In genomic region chr4:127329751-127330150, GRCm38 (mm10) we compare ENCODE assay signal across 9 mouse cellular contexts. TPM values are rescaled to one million over a fixed set of nuclear protein-coding genes. Genes with fewer than 3 reads are reported as not detected.
A peak's percentile ranks its signal among the peaks of the same experiment; 100 is the strongest.
DNase-seq lines count a peak whose midpoint lies in the region; ATAC-seq and TF ChIP-seq lines count a peak whose summit lies in the region.
"Had no signal": no experiment of that assay in that cellular context is flagged by ENCODE, and none has a peak within 500 bp of the region (broad histone marks: within the 10 kb centered on the region; RNA-seq: fewer than 3 reads in every experiment).

No protein-coding gene starts in this region.

- no peak for DNase-seq in neural tube, embryonic 11.5 days (ENCODE audit: low spot score)
- DNase-seq in neural tube, embryonic 10.5 days (ENCODE audit: extremely low spot score, low spot score): no peak
- no peak for DNase-seq in forebrain, postnatal 0 days
- peak; percentile 46 to 63 for DNase-seq in urinary bladder, postnatal 36 days (ENCODE audit: low spot score in 2 of 2)
- DNase-seq in frontal cortex, postnatal 25 days (ENCODE audit: low spot score in 2 of 2): no peak
- no peak for DNase-seq in left cerebral cortex, adult 8-10 months (ENCODE audit: low spot score in 2 of 2)
- DNase-seq: cerebellum, adult 8-10 months had no signal

- H3K36me3 ChIP-seq in neural tube, embryonic 11.5 days (ENCODE audit: control insufficient read depth, insufficient read depth, low read length): no peaks in the 10 kb centered on the region
- H3K36me3 ChIP-seq in forebrain, postnatal 0 days (ENCODE audit: insufficient read depth): no peaks in the 10 kb centered on the region
- no peaks in the 10 kb centered on the region for H3K36me3 ChIP-seq in liver, embryonic 12.5 days

- H3K27ac ChIP-seq in neural tube, embryonic 11.5 days (ENCODE audit: low read depth, low read length): no peak overlapping the region
- H3K27ac ChIP-seq in forebrain, postnatal 0 days (ENCODE audit: low read depth, low read length): no peak overlapping the region
- H3K27ac ChIP-seq in liver, embryonic 12.5 days: no peak overlapping the region
- H3K27ac ChIP-seq: liver, embryonic 14.5 days had no signal

- H3K27me3 ChIP-seq in neural tube, embryonic 11.5 days (ENCODE audit: control insufficient read depth, insufficient read depth, low read length): peaks cover 33% of the 10 kb centered on the region
- peaks cover 30% of the 10 kb centered on the region for H3K27me3 ChIP-seq in forebrain, postnatal 0 days (ENCODE audit: insufficient read depth, low read length)
- H3K27me3 ChIP-seq in liver, embryonic 12.5 days (replicated peaks): peaks cover 78% of the 10 kb centered on the region

- no peaks in the 10 kb centered on the region for H3K9me3 ChIP-seq in neural tube, embryonic 11.5 days (ENCODE audit: control insufficient read depth, low read length)
- H3K9me3 ChIP-seq in forebrain, postnatal 0 days (ENCODE audit: low read length): no peaks in the 10 kb centered on the region
- H3K9me3 ChIP-seq in liver, embryonic 12.5 days (replicated peaks): no peaks in the 10 kb centered on the region

- no peak for TF ChIP-seq CTCF in forebrain, postnatal 0 days (IDR thresholded peaks at IDR 0.05; ENCODE audit: low read depth)

- H3K4me3 ChIP-seq in neural tube, embryonic 11.5 days (ENCODE audit: low read depth, low read length): no peak overlapping the region
- peak overlapping the region; percentile 33 for H3K4me3 ChIP-seq in forebrain, postnatal 0 days (ENCODE audit: low read depth, low read length)
- H3K4me3 ChIP-seq in liver, embryonic 12.5 days: no peak overlapping the region

- H3K4me1 ChIP-seq in neural tube, embryonic 11.5 days (ENCODE audit: control insufficient read depth, insufficient read depth, low read length): peaks cover 5% of the 10 kb centered on the region; the same call in 1 of the 2 replicates
- H3K4me1 ChIP-seq in forebrain, postnatal 0 days (ENCODE audit: insufficient read depth): peaks cover 11% of the 10 kb centered on the region
- peaks cover 10% of the 10 kb centered on the region for H3K4me1 ChIP-seq in liver, embryonic 12.5 days

- peak overlapping the region; percentile 15; the same call in 1 of the 2 replicates for H3K4me2 ChIP-seq in neural tube, embryonic 11.5 days (ENCODE audit: low read depth)
- H3K4me2 ChIP-seq in forebrain, postnatal 0 days (ENCODE audit: low read depth): peak overlapping the region; percentile 55
- peak overlapping the region; percentile 28; the same call in 1 of the 2 replicates for H3K4me2 ChIP-seq in liver, embryonic 12.5 days

- H3K9ac ChIP-seq in neural tube, embryonic 11.5 days (ENCODE audit: low read length): no peak overlapping the region
- H3K9ac ChIP-seq in forebrain, postnatal 0 days: no peak overlapping the region
- H3K9ac ChIP-seq in liver, embryonic 12.5 days: no peak overlapping the region
- H3K9ac ChIP-seq: liver, embryonic 14.5 days had no signal

- ATAC-seq in neural tube, embryonic 11.5 days (ENCODE audit: insufficient read depth, low FRiP score, low TSS enrichment): no peak
- ATAC-seq in forebrain, postnatal 0 days: no peak
- ATAC-seq in liver, embryonic 12.5 days: no peak

- 1% methylated on average over 13 of the region's 13 CpGs for WGBS in neural tube, embryonic 11.5 days
- WGBS in forebrain, postnatal 0 days: 3% methylated on average over 13 of the region's 13 CpGs
- WGBS in liver, embryonic 12.5 days (ENCODE audit: insufficient replicate concordance): 4% methylated on average over 13 of the region's 13 CpGs

RNA-seq across cellular contexts. Expression of gene Gjb3, which starts 0.9 kb away (rescaled TPM):
- 2.4 and 2.5 TPM in 2 replicates for polyA plus RNA-seq in neural tube, embryonic 11.5 days (2014; fragmentation: Nextera tagmentation; extraction: Ambion mirVana)
- total RNA-seq in forebrain, postnatal 0 days (2014; rRNA removed): 1.2 TPM in 1 of 2 replicates, not detected in the other
- 0.20 and 0.30 TPM in 2 replicates for polyA plus RNA-seq in forebrain, postnatal 0 days (2015; fragmentation: Nextera tagmentation; extraction: Ambion mirVana)
- polyA plus RNA-seq in liver, embryonic 12.5 days (2016; fragmentation: Nextera tagmentation; extraction: Ambion mirVana): 0.16 TPM in 1 of 2 replicates, not detected in the other
- total RNA-seq in left cerebral cortex, adult 8-10 months (2022): not detected

RNA-seq across cellular contexts. Expression of gene Gja4, which starts 15.9 kb away (rescaled TPM):
- polyA plus RNA-seq in neural tube, embryonic 11.5 days (2014; fragmentation: Nextera tagmentation; extraction: Ambion mirVana): 16.6 and 20.3 TPM in 2 replicates
- total RNA-seq in forebrain, postnatal 0 days (2014; rRNA removed): 13.3 and 20.5 TPM in 2 replicates
- 15.3 and 15.7 TPM in 2 replicates for polyA plus RNA-seq in forebrain, postnatal 0 days (2015; fragmentation: Nextera tagmentation; extraction: Ambion mirVana)
- 2.5 and 3.1 TPM in 2 replicates for polyA plus RNA-seq in liver, embryonic 12.5 days (2016; fragmentation: Nextera tagmentation; extraction: Ambion mirVana)
- 1 to 10 TPM; 3.7 to 4.6 (median 3.9) TPM for total RNA-seq in left cerebral cortex, adult 8-10 months (2022)

RNA-seq across cellular contexts. Expression of gene Gjb4, which starts 24.1 kb away (rescaled TPM):
- polyA plus RNA-seq in neural tube, embryonic 11.5 days (2014; fragmentation: Nextera tagmentation; extraction: Ambion mirVana): not detected in 2 replicates
- not detected in 2 replicates for total RNA-seq in forebrain, postnatal 0 days (2014; rRNA removed)
- not detected in 2 replicates for polyA plus RNA-seq in forebrain, postnatal 0 days (2015; fragmentation: Nextera tagmentation; extraction: Ambion mirVana)
- polyA plus RNA-seq in liver, embryonic 12.5 days (2016; fragmentation: Nextera tagmentation; extraction: Ambion mirVana): not detected in 2 replicates
- not detected for total RNA-seq in left cerebral cortex, adult 8-10 months (2022)
- polyA plus RNA-seq: liver, embryonic 14.5 days had no signal

RNA-seq across cellular contexts. Expression of gene Gjb5, which starts 28.2 kb away (rescaled TPM):
- polyA plus RNA-seq in neural tube, embryonic 11.5 days (2014; fragmentation: Nextera tagmentation; extraction: Ambion mirVana): 1.2 and 1.4 TPM in 2 replicates
- total RNA-seq in forebrain, postnatal 0 days (2014; rRNA removed): 0.10 TPM in 1 of 2 replicates, not detected in the other
- 0.11 TPM in 1 of 2 replicates, not detected in the other for polyA plus RNA-seq in forebrain, postnatal 0 days (2015; fragmentation: Nextera tagmentation; extraction: Ambion mirVana)
- 0.14 and 0.23 TPM in 2 replicates for polyA plus RNA-seq in liver, embryonic 12.5 days (2016; fragmentation: Nextera tagmentation; extraction: Ambion mirVana)
- not detected for total RNA-seq in left cerebral cortex, adult 8-10 months (2022)

Comparison
In these comparisons a context has a peak if more than half of its experiments do, and no peak if none do; other contexts are left out.
1. DNase-seq: peak in urinary bladder, postnatal 36 days (2 of 2); none in neural tube, embryonic 11.5 days (single experiment), neural tube, embryonic 10.5 days (single experiment), forebrain, postnatal 0 days (single experiment), frontal cortex, postnatal 25 days (0 of 2) and left cerebral cortex, adult 8-10 months (0 of 2).
2. Peak in every context shown above with its lines, with median percentiles within 50 percentile points of each other: H3K4me2 ChIP-seq.